Mouse (Mus musculus) hindbrain, embryonic 11.5 days (tissue): ENCODE data around the gene Trhde. TPM values are rescaled to one million over a fixed set of nuclear protein-coding genes. Genes with fewer than 3 reads are reported as not detected.
A peak's percentile ranks its signal among the peaks of the same experiment; 100 is the strongest.

Source experiments
- ATAC-seq: fragments of 200-750 bp; cut with Nextera tagmentation; 2 replicates; pipeline ENCODE4 v1.8.0; 2017; ENCODE audit warnings: mild to moderate bottlenecking, moderate TSS enrichment, moderate library complexity; ENCODE audit not compliant: low FRiP score
- DNase-seq: peaks from one replicate; pipeline ENCODE4 v3.0.0-alpha.2; 2015; ENCODE audit warnings: low spot score
- H3K27ac ChIP-seq: fragments of 300-500 bp; sonication (generic); 2 replicates; pipeline ENCODE4 v1.5.1; 2014; ENCODE audit warnings: mild to moderate bottlenecking, low read depth, low read length
- H3K27me3 ChIP-seq: fragments of 300-500 bp; sonication (generic); 2 replicates; pipeline ENCODE4 v1.6.1; 2014; ENCODE audit warnings: mild to moderate bottlenecking, low read length, moderate library complexity, mixed read lengths; ENCODE audit not compliant: control insufficient read depth, insufficient read depth
- H3K36me3 ChIP-seq: fragments of 300-500 bp; sonication (generic); 2 replicates; pipeline ENCODE4 v1.6.1; 2014; ENCODE audit warnings: mild to moderate bottlenecking, low read length, moderate library complexity, mixed read lengths; ENCODE audit not compliant: control insufficient read depth, insufficient read depth
- H3K4me1 ChIP-seq: fragments of 300-500 bp; sonication (generic); replicated peaks from 2 replicates; pipeline ENCODE4 v1.6.1; 2014; ENCODE audit warnings: low read length, mixed read lengths; ENCODE audit not compliant: control insufficient read depth, insufficient read depth
- H3K4me2 ChIP-seq: fragments of 300-500 bp; sonication (generic); replicated peaks from 2 replicates; pipeline ENCODE4 v1.6.1; 2014; ENCODE audit warnings: mild to moderate bottlenecking, low read depth, low read length
- H3K4me3 ChIP-seq: fragments of 300-500 bp; sonication (generic); 2 replicates; pipeline ENCODE4 v1.5.1; 2014; ENCODE audit warnings: low read depth, low read length
- H3K9ac ChIP-seq: fragments of 300-500 bp; sonication (generic); 2 replicates; pipeline ENCODE4 v1.6.1; 2014; ENCODE audit warnings: low read depth, low read length
- H3K9me3 ChIP-seq: fragments of 300-500 bp; sonication (generic); 2 replicates; pipeline ENCODE4 v1.6.1; 2016; ENCODE audit warnings: low read length; ENCODE audit not compliant: control insufficient read depth
- WGBS: fragments of 180-500 bp; shearing (Covaris S2); extraction: QIAGEN DNeasy Blood & Tissue Kit; methylation state at CpG from one replicate; pipeline ENCODE4 v1.1.7; 2014; 5-methylcytosine and 5-hydroxymethylcytosine counted together
- polyA plus RNA-seq: library from polyadenylated mRNA; unstranded; fragments of >200 nt; fragmentation: Nextera tagmentation; extraction: Ambion mirVana; gene quantifications from 2 replicates; pipeline ENCODE4 v1.2.1, GENCODE M21; 2014

The Trhde gene
- polyA plus RNA-seq, 1 experiment from 2014 or later, result 1.3 TPM

GRCm38 (mm10) chr10:114415717-114416116, 386.4 kb downstream of the Trhde start:
- no peak overlapping the region for H3K4me2 ChIP-seq
- H3K27me3 ChIP-seq, result no peaks in the 10 kb centered on the region
- H3K4me1 ChIP-seq, result no peaks in the 10 kb centered on the region
- H3K9me3 ChIP-seq, result no peaks in the 10 kb centered on the region
- H3K36me3 ChIP-seq, result no peaks in the 10 kb centered on the region
- ATAC-seq (no peak), DNase-seq (no peak)
- WGBS, result 86% methylated on average over 2 of the region's 2 CpGs
- no peak overlapping the region for H3K4me3 ChIP-seq
- H3K27ac ChIP-seq, result no peak overlapping the region
- H3K9ac ChIP-seq, result no peak overlapping the region

- no peaks in the 10 kb centered on the region for H3K9me3 ChIP-seq
- no peak overlapping the region for H3K9ac ChIP-seq
- no peaks in the 10 kb centered on the region for H3K4me1 ChIP-seq
- 60% methylated on average over 7 of the region's 7 CpGs for WGBS
- no peaks in the 10 kb centered on the region for H3K36me3 ChIP-seq
- DNase-seq (peak; percentile 9), ATAC-seq (peak; percentile 50; the same call in 1 of the 2 replicates)
- no peaks in the 10 kb centered on the region for H3K27me3 ChIP-seq
- no peak overlapping the region for H3K4me3 ChIP-seq
- H3K4me2 ChIP-seq, result no peak overlapping the region
- H3K27ac ChIP-seq, result no peak overlapping the region
These were observed 396.8 kb downstream of the Trhde start for GRCm38 (mm10) chr10:114405260-114405659.

GRCm38 (mm10) chr10:114403795-114404194, 398.3 kb downstream of the Trhde start:
- ATAC-seq, result no peak
- 74% methylated on average over 2 of the region's 2 CpGs for WGBS
- H3K27ac ChIP-seq, result no peak overlapping the region

GRCm38 (mm10) chr10:114370804-114371203, 431.3 kb downstream of the Trhde start:
- DNase-seq (no peak), ATAC-seq (no peak)
- H3K27me3 ChIP-seq, result no peaks in the 10 kb centered on the region
- no peaks in the 10 kb centered on the region for H3K9me3 ChIP-seq
- H3K27ac ChIP-seq, result no peak overlapping the region
- no peak overlapping the region for H3K4me3 ChIP-seq
- H3K4me2 ChIP-seq, result no peak overlapping the region
- H3K9ac ChIP-seq, result no peak overlapping the region
- no peaks in the 10 kb centered on the region for H3K4me1 ChIP-seq
- WGBS, result 84% methylated on average over 3 of the region's 3 CpGs
- no peaks in the 10 kb centered on the region for H3K36me3 ChIP-seq

More at GRCm38 (mm10) chr10:114403795-114404194, 398.3 kb downstream of the Trhde start:
- Histone ChIP-seq H3K4me2 (no peak overlapping the region), H3K4me3 (no peak overlapping the region), H3K9me3 (no peaks in the 10 kb centered on the region), H3K4me1 (no peaks in the 10 kb centered on the region), H3K27me3 (no peaks in the 10 kb centered on the region), H3K9ac (no peak overlapping the region), H3K36me3 (no peaks in the 10 kb centered on the region)
- no peak for DNase-seq

- Histone ChIP-seq H3K27me3 (no peaks in the 10 kb centered on the region), H3K27ac (no peak overlapping the region), H3K4me1 (no peaks in the 10 kb centered on the region), H3K4me2 (no peak overlapping the region), H3K36me3 (no peaks in the 10 kb centered on the region), H3K9ac (no peak overlapping the region), H3K4me3 (no peak overlapping the region), H3K9me3 (no peaks in the 10 kb centered on the region)
- ATAC-seq (no peak), DNase-seq (no peak)
- WGBS, result 59% methylated on average over 6 of the region's 6 CpGs
These were observed 438.7 kb downstream of the Trhde start for GRCm38 (mm10) chr10:114363442-114363841.

GRCm38 (mm10) chr10:114362631-114363030, 439.5 kb downstream of the Trhde start:
- WGBS, result 65% methylated on average over 2 of the region's 2 CpGs
- Histone ChIP-seq H3K27me3 (no peaks in the 10 kb centered on the region), H3K9ac (no peak overlapping the region), H3K36me3 (no peaks in the 10 kb centered on the region), H3K4me2 (no peak overlapping the region), H3K27ac (no peak overlapping the region), H3K4me3 (no peak overlapping the region), H3K9me3 (no peaks in the 10 kb centered on the region), H3K4me1 (no peaks in the 10 kb centered on the region)
- ATAC-seq, result no peak
- no peak for DNase-seq
